Mouse (Mus musculus) cerebellum, adult 2 months (tissue): ENCODE results near the gene Esrp2. TPM values are rescaled to one million over a fixed set of nuclear protein-coding genes. Genes with fewer than 3 reads are reported as not detected.

Experiments
- DNase-seq, 2 experiments: peaks; one replicate each; pipeline ENCODE4 v3.0.0; 2021
- H3K27ac ChIP-seq: fragments of 200-500 bp; 2 replicates; pipeline ENCODE4 v1.5.1; 2012; ENCODE audit warnings: low read length, control low read depth, inconsistent platforms; ENCODE audit not compliant: insufficient read depth
- H3K27me3 ChIP-seq: fragments of 200-500 bp; 2 replicates; pipeline ENCODE4 v1.6.1; 2012; ENCODE audit warnings: inconsistent platforms, mild to moderate bottlenecking, low read length, moderate library complexity; ENCODE audit not compliant: control insufficient read depth, insufficient read depth
- H3K4me1 ChIP-seq: fragments of 200-500 bp; 2 replicates; pipeline ENCODE4 v1.6.1; 2011; ENCODE audit warnings: low read length; ENCODE audit not compliant: control insufficient read depth, insufficient read depth
- H3K4me3 ChIP-seq: fragments of 200-500 bp; replicated peaks from 2 replicates; pipeline ENCODE3; 2011; ENCODE audit warnings: mild to moderate bottlenecking, low read depth, low read length, control low read depth; ENCODE audit not compliant: insufficient read depth
- CTCF ChIP-seq: fragments of 200-500 bp; IDR thresholded peaks from 2 replicates; pipeline ENCODE4 v1.5.1; 2011; ENCODE audit warnings: low read depth, mild to moderate bottlenecking, control low read depth, low read length, moderate library complexity, borderline replicate concordance; ENCODE audit not compliant: insufficient read depth
- POLR2A ChIP-seq: fragments of 200-500 bp; IDR thresholded peaks from 2 replicates; pipeline ENCODE4 v1.6.1; 2011; ENCODE audit warnings: low read length, control low read depth, borderline replicate concordance; ENCODE audit not compliant: insufficient read depth
- WGBS: fragments of 180-500 bp; shearing (Covaris S2); methylation state at CpG from one replicate; pipeline ENCODE4 v1.1.7; 2018; 5-methylcytosine and 5-hydroxymethylcytosine counted together
- polyA plus RNA-seq: library from polyadenylated mRNA; depleted of rRNA; stranded (reverse); fragments of >200 nt; gene quantifications from 2 replicates; pipeline ENCODE4 v1.2.3, GENCODE M21; 2012

Esrp2 gene
- polyA plus RNA-seq, 1 experiment, result 0.05 TPM

- no peak for DNase-seq
- peak overlapping the region; percentile 76 for H3K4me3 ChIP-seq
- peaks cover 3% of the 10 kb centered on the region; the same call in 1 of the 2 replicates for H3K4me1 ChIP-seq
- 52% methylated on average over 9 of the region's 9 CpGs for WGBS
- TF ChIP-seq POLR2A (no peak), CTCF (no peak)
- H3K27ac ChIP-seq, result no peak overlapping the region
- H3K27me3 ChIP-seq, result no peaks in the 10 kb centered on the region
Measured at GRCm38 (mm10) chr8:106151041-106151440, 14.3 kb upstream of the Esrp2 start.

DNA sequence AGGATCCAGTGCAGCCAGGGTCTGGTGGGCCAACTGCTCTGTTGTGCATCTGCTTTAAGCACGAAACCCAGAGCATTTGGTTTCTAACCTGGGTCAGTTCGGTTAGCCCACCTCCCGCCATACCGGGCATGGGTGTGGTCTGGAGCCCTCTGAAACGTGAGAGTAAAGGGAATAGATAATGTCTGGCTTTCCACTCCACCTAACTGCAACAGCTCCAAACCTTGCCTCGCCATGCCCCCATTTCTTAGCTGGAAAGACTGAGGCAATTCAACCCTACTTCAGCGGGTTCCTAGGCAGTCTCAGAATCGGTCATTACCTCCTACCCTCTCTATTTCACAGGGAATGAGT is 13.9 kb upstream of the Esrp2 start:
- Histone ChIP-seq H3K4me3 (peak overlapping the region; percentile 76), H3K4me1 (peaks cover 3% of the 10 kb centered on the region; the same call in 1 of the 2 replicates), H3K27ac (no peak overlapping the region), H3K27me3 (no peaks in the 10 kb centered on the region)
- TF ChIP-seq CTCF (no peak), POLR2A (no peak)
- DNase-seq, result no peak
- 18% methylated on average over 8 of the region's 8 CpGs for WGBS

DNA sequence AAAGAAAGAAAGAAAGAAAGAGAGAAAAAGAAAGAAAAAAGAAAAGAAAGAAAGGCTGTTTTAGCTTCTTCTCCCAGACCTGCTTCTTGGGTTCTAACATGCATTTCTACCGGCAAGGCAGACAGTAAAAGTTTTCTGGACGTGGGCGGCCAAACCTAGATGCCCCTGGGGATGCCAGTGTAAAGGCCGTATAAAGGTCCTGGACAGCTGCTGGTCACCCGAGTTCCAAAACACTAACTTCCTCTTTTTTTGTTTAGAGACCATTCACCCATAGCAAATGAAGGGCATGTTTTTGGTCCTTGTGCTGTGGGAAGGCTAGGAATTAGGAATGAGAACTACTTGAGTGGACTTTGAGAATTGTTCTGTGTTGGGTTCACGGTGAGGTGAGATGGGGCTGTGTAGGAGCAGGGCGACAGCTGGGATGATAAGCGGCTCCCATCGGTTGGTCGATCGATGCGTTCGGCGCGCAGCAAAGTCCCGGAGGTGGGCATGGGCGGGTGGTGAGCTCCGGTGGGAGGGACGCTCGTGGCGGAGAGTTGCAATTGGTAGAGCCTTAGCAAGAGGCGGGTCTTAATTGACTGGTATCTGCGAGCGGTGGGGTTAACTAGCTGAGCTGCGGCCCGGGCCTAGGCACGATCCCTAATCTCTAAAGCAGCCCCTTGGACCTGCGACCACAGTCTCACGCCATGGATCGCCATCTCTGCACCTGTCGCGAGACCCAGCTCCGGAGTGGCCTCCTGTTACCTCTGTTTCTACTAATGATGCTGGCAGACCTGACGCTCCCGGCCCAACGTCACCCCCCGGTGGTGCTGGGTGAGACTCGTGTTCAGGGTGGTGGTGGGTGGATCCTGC is 13.3 kb upstream of the Esrp2 start, which contains the start of gene Pla2g15:
Gene Pla2g15, plus strand, starts transcription at position 599 of the 852 bp plus-strand sequence.
- WGBS, result under 1% methylated on average over 38 of the region's 38 CpGs

DNA sequence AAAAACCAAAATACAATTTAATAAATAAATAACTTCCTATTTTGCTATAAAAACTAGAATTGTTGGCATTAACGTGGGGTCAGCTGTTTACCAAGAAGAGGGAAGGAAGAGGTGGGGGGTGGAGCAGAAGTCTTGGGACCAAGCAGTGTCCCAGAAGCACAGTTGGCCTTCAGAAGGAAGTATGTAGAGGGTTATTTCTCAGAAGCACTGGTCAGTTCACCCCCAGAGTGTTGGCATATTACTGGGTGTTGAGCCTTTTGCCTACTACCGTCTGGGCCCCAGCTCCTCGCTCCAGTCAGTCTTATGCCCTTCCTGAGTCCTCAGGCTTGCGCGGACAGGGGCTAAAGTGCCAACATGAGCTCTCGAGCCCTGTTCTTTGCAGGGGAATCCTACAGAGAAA is 12.3 kb upstream of the Esrp2 start:
- H3K4me1 ChIP-seq, result peaks cover 3% of the 10 kb centered on the region; the same call in 1 of the 2 replicates
- TF ChIP-seq CTCF (no peak), POLR2A (no peak)

More for the DNA sequence above, 13.3 kb upstream of the Esrp2 start, which contains the start of gene Pla2g15:
- peaks cover 3% of the 10 kb centered on the region; the same call in 1 of the 2 replicates for H3K4me1 ChIP-seq
- no peaks in the 10 kb centered on the region for H3K27me3 ChIP-seq
- no peak within 1 kb of the TSS for H3K27ac ChIP-seq
- peak; percentile 91 for DNase-seq
- peak within 1 kb of the TSS; percentile 76 for H3K4me3 ChIP-seq
- no peak for TF ChIP-seq CTCF
- peak; percentile 55; the same call in 1 of the 2 replicates for TF ChIP-seq POLR2A

DNA sequence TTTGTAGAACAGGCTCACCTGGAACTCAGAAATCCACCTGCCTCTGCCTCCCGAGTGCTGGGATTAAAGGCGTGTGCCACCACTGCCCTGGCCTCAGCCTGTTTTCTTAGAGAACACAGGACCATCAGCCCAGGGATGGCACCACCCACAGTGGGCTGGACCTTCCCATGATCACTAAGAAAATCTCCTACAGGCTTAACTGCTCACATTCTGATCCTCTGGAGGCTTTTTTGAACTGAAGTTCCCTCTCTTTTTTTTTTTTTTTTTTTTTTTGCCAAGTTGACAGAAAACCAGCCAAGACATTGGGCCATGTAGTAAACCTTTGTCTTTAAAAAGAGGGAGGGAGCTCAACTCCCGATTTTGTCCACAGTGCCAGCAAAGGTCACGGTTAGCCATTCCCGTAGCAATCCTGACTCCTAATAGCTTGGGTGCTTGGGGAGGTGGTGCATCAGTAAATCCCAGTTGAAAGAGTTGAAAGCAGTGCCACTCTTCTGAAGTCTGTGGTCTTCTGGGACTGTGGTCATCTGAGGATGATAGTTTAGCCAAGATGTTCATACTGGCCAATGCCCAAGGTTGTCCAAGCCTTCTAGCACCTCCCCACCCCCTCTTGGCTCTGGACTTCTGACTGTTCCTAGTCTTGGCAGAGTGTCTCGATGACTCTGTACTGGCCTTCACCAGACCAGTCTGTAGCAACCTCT is 11.2 kb upstream of the Esrp2 start:
- no peak for DNase-seq
- H3K4me3 ChIP-seq, result no peak overlapping the region
- H3K27me3 ChIP-seq, result no peaks in the 10 kb centered on the region
- WGBS, result 66% methylated on average over 6 of the region's 6 CpGs
- H3K27ac ChIP-seq, result no peak overlapping the region
- TF ChIP-seq CTCF (no peak), POLR2A (no peak)
- peaks cover 3% of the 10 kb centered on the region; the same call in 1 of the 2 replicates for H3K4me1 ChIP-seq

More for the DNA sequence above, 12.3 kb upstream of the Esrp2 start:
- 92% methylated on average over 6 of the region's 6 CpGs for WGBS
- H3K4me3 ChIP-seq, result no peak overlapping the region
- no peak overlapping the region for H3K27ac ChIP-seq
- H3K27me3 ChIP-seq, result no peaks in the 10 kb centered on the region
- no peak for DNase-seq

- DNase-seq, result no peak
- H3K4me3 ChIP-seq, result no peak overlapping the region
- 95% methylated on average over 4 of the region's 4 CpGs for WGBS
- no peaks in the 10 kb centered on the region for H3K27me3 ChIP-seq
- TF ChIP-seq POLR2A (no peak), CTCF (no peak)
- no peaks in the 10 kb centered on the region for H3K4me1 ChIP-seq
- no peak overlapping the region for H3K27ac ChIP-seq
Measured at GRCm38 (mm10) chr8:106146014-106146413, 9.2 kb upstream of the Esrp2 start.

DNA sequence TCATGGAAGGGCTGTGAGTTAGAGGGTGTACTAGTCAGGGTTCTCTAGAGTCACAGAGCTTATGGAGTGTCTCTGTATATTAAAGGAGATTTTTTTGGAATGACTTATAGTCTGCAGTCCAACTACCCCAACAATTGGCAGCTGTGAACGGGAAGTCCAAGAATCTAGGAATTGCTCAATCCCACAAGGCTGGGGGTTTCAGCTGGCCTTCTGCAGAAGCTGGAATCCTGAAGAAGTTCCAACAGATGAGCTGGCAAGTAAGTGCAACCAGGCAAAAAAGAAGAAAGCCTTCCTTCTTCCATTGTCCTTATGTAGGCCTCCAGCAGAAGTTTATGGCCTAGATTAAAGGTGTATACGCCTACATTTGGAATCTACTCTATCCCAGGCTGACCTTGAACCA is 8.6 kb upstream of the Esrp2 start:
- H3K4me3 ChIP-seq, result no peak overlapping the region
- DNase-seq, result no peak
- 90% methylated on average over 2 of the region's 2 CpGs for WGBS

More for the DNA sequence above, 8.6 kb upstream of the Esrp2 start:
- no peak overlapping the region for H3K27ac ChIP-seq
- H3K4me1 ChIP-seq, result no peaks in the 10 kb centered on the region
- H3K27me3 ChIP-seq, result no peaks in the 10 kb centered on the region
- TF ChIP-seq POLR2A (no peak), CTCF (no peak)
